ENCODE assay signal across 23 mouse cellular contexts in genomic region chr11:104229391-104229790, GRCm38 (mm10). TPM values are rescaled to one million over a fixed set of nuclear protein-coding genes. Genes with fewer than 3 reads are reported as not detected.
A peak's percentile ranks its signal among the peaks of the same experiment; 100 is the strongest.
DNase-seq lines count a peak whose midpoint lies in the region; ATAC-seq and TF ChIP-seq lines count a peak whose summit lies in the region.
"Had no signal": no experiment of that assay in that cellular context is flagged by ENCODE, and none has a peak within 500 bp of the region (broad histone marks: within the 10 kb centered on the region; RNA-seq: fewer than 3 reads in every experiment).

No protein-coding gene starts in this region.

- H3K27ac ChIP-seq in hindbrain, postnatal 0 days, result no peak overlapping the region
- H3K27ac ChIP-seq in hindbrain, embryonic 16.5 days (ENCODE audit: low read depth, low read length), result no peak overlapping the region
- H3K27ac ChIP-seq in midbrain, postnatal 0 days (ENCODE audit: low read depth, low read length), result no peak overlapping the region
- H3K27ac ChIP-seq in midbrain, embryonic 15.5 days, result no peak overlapping the region
- H3K27ac ChIP-seq in thymus, adult 2 months (ENCODE audit: control insufficient read depth, insufficient read depth, low read length), result no peak overlapping the region
- H3K27ac ChIP-seq: embryonic facial prominence, embryonic 10.5 days; heart, embryonic 13.5 days had no signal

- TF ChIP-seq CTCF in hindbrain, postnatal 0 days (IDR thresholded peaks at IDR 0.05; ENCODE audit: low read depth), result no peak
- TF ChIP-seq CTCF in midbrain, postnatal 0 days (IDR thresholded peaks at IDR 0.05), result peak; percentile 23
- TF ChIP-seq CTCF in thymus, adult 2 months (IDR thresholded peaks at IDR 0.05; ENCODE audit: borderline replicate concordance, control insufficient read depth, extremely low read depth, insufficient read depth, low read length, poor library complexity), result no peak

- H3K4me1 ChIP-seq in hindbrain, postnatal 0 days (ENCODE audit: insufficient read depth, low read length), result no peaks in the 10 kb centered on the region
- peaks cover 5% of the 10 kb centered on the region for H3K4me1 ChIP-seq in hindbrain, embryonic 16.5 days (ENCODE audit: control insufficient read depth, insufficient read depth, low read depth, low read length)
- H3K4me1 ChIP-seq in midbrain, postnatal 0 days (ENCODE audit: insufficient read depth, low read length), result 0 out of 2 replicates have a peak, but pooled peaks cover 3% of the 10 kb centered on the region
- peaks cover 16% of the 10 kb centered on the region for H3K4me1 ChIP-seq in midbrain, embryonic 15.5 days
- H3K4me1 ChIP-seq in thymus, adult 2 months (replicated peaks; ENCODE audit: control insufficient read depth, insufficient read depth, low read length), result peaks cover 14% of the 10 kb centered on the region

- TF ChIP-seq POLR2A in thymus, adult 2 months (IDR thresholded peaks at IDR 0.05; ENCODE audit: control insufficient read depth, extremely low read depth, insufficient read depth, low read length, poor library complexity), result no peak

- 70% methylated on average over 4 of the region's 4 CpGs for WGBS in hindbrain, postnatal 0 days
- WGBS in hindbrain, embryonic 16.5 days, result 76% methylated on average over 4 of the region's 4 CpGs
- 72% methylated on average over 4 of the region's 4 CpGs for WGBS in midbrain, postnatal 0 days
- 77% methylated on average over 4 of the region's 4 CpGs for WGBS in midbrain, embryonic 15.5 days
- 57% methylated on average over 4 of the region's 4 CpGs for WGBS in thymus, adult 2 months

- H3K27me3 ChIP-seq in hindbrain, postnatal 0 days (ENCODE audit: insufficient read depth, low read length), result no peaks in the 10 kb centered on the region
- no peaks in the 10 kb centered on the region for H3K27me3 ChIP-seq in hindbrain, embryonic 16.5 days (replicated peaks; ENCODE audit: control insufficient read depth, insufficient read depth, low read length)
- no peaks in the 10 kb centered on the region for H3K27me3 ChIP-seq in midbrain, postnatal 0 days (ENCODE audit: insufficient read depth, low read length)
- H3K27me3 ChIP-seq in midbrain, embryonic 15.5 days (replicated peaks), result no peaks in the 10 kb centered on the region
- H3K27me3 ChIP-seq in thymus, adult 2 months (ENCODE audit: control insufficient read depth, insufficient read depth, low read length), result peaks cover 17% of the 10 kb centered on the region
- H3K27me3 ChIP-seq: Patski had no signal

- no peak for ATAC-seq in hindbrain, postnatal 0 days
- ATAC-seq in hindbrain, embryonic 16.5 days, result no peak
- no peak for ATAC-seq in midbrain, postnatal 0 days (ENCODE audit: low FRiP score)
- no peak for ATAC-seq in midbrain, embryonic 15.5 days (replicated peaks)
- ATAC-seq: activated CD4-positive, CD25-positive, alpha-beta regulatory T cell, adult 4 months; forebrain, embryonic 13.5 days; intestine, embryonic 16.5 days; Patski had no signal

- no peaks in the 10 kb centered on the region for H3K36me3 ChIP-seq in hindbrain, postnatal 0 days (ENCODE audit: insufficient read depth, low read length)
- no peaks in the 10 kb centered on the region for H3K36me3 ChIP-seq in hindbrain, embryonic 16.5 days (ENCODE audit: control insufficient read depth, insufficient read depth, low read length)
- H3K36me3 ChIP-seq in midbrain, postnatal 0 days (ENCODE audit: insufficient read depth, low read length), result no peaks in the 10 kb centered on the region
- H3K36me3 ChIP-seq in midbrain, embryonic 15.5 days (replicated peaks), result no peaks in the 10 kb centered on the region
- no peaks in the 10 kb centered on the region for H3K36me3 ChIP-seq in thymus, adult 2 months (ENCODE audit: control insufficient read depth, insufficient read depth, low read length)
- H3K36me3 ChIP-seq: embryonic facial prominence, embryonic 10.5 days; heart, embryonic 13.5 days; hindbrain, embryonic 13.5 days had no signal

- H3K9me3 ChIP-seq in hindbrain, postnatal 0 days (ENCODE audit: low read length), result no peaks in the 10 kb centered on the region
- no peaks in the 10 kb centered on the region for H3K9me3 ChIP-seq in hindbrain, embryonic 16.5 days (ENCODE audit: control insufficient read depth, low read length)
- no peaks in the 10 kb centered on the region for H3K9me3 ChIP-seq in midbrain, postnatal 0 days (ENCODE audit: low read length)
- no peaks in the 10 kb centered on the region for H3K9me3 ChIP-seq in midbrain, embryonic 15.5 days
- H3K9me3 ChIP-seq: embryonic facial prominence, embryonic 10.5 days; forebrain, embryonic 13.5 days; heart, embryonic 13.5 days; hindbrain, embryonic 13.5 days had no signal

- no peak overlapping the region for H3K4me2 ChIP-seq in hindbrain, postnatal 0 days (ENCODE audit: low read depth, low read length)
- no peak overlapping the region for H3K4me2 ChIP-seq in hindbrain, embryonic 16.5 days (ENCODE audit: low read length)
- H3K4me2 ChIP-seq in midbrain, postnatal 0 days (ENCODE audit: low read depth, low read length, poor library complexity, severe bottlenecking), result no peak overlapping the region
- H3K4me2 ChIP-seq in midbrain, embryonic 15.5 days, result no peak overlapping the region

- DNase-seq in cerebellum, adult 9-11 months, result peak; percentile 27
- DNase-seq in cerebellum, adult 11-12 months, result no peak
- DNase-seq in hindbrain, postnatal 0 days (ENCODE audit: low spot score), result peak; percentile 17
- DNase-seq in midbrain, postnatal 0 days (ENCODE audit: low spot score), result no peak
- no peak for DNase-seq in thymus, adult 2 months
- DNase-seq: adrenal gland, postnatal 14 days; cerebellum, postnatal 36 days; gastrocnemius, postnatal 10 days had no signal

- no peak overlapping the region for H3K9ac ChIP-seq in hindbrain, postnatal 0 days (replicated peaks; ENCODE audit: low read length)
- H3K9ac ChIP-seq in hindbrain, embryonic 16.5 days (ENCODE audit: low read depth, low read length), result no peak overlapping the region
- no peak overlapping the region for H3K9ac ChIP-seq in midbrain, postnatal 0 days (replicated peaks; ENCODE audit: low read length, poor library complexity, severe bottlenecking)
- no peak overlapping the region for H3K9ac ChIP-seq in midbrain, embryonic 15.5 days
- H3K9ac ChIP-seq: heart, embryonic 13.5 days had no signal

- no peak overlapping the region for H3K4me3 ChIP-seq in hindbrain, postnatal 0 days (ENCODE audit: low read length)
- H3K4me3 ChIP-seq in hindbrain, embryonic 16.5 days (ENCODE audit: low read length), result no peak overlapping the region
- no peak overlapping the region for H3K4me3 ChIP-seq in midbrain, postnatal 0 days (ENCODE audit: low read depth, low read length)
- no peak overlapping the region for H3K4me3 ChIP-seq in midbrain, embryonic 15.5 days
- H3K4me3 ChIP-seq in thymus, adult 2 months (ENCODE audit: control insufficient read depth, insufficient read depth, low read length), result no peak overlapping the region
- H3K4me3 ChIP-seq: forebrain, embryonic 13.5 days; heart, embryonic 13.5 days had no signal

RNA-seq across cellular contexts. Expression of gene Mapt, which starts 1.8 kb away (rescaled TPM):
- 473 and 516 TPM in 2 replicates for total RNA-seq in hindbrain, postnatal 0 days (2014; rRNA removed)
- polyA plus RNA-seq in hindbrain, postnatal 0 days (2015; fragmentation: Nextera tagmentation; extraction: Ambion mirVana), result 966 and 1,028 TPM in 2 replicates
- polyA plus RNA-seq in hindbrain, embryonic 16.5 days (2015; fragmentation: Nextera tagmentation; extraction: Ambion mirVana), result 1,116 and 1,219 TPM in 2 replicates
- 673 and 700 TPM in 2 replicates for total RNA-seq in midbrain, postnatal 0 days (2014; rRNA removed)
- 1,369 and 1,377 TPM in 2 replicates for polyA plus RNA-seq in midbrain, postnatal 0 days (2015; fragmentation: Nextera tagmentation; extraction: Ambion mirVana)
- polyA plus RNA-seq in midbrain, embryonic 15.5 days (2015; fragmentation: Nextera tagmentation; extraction: Ambion mirVana), result 1,028 and 1,112 TPM in 2 replicates
- polyA plus RNA-seq in thymus, adult 2 months (2012; rRNA removed), result 0.62 and 1.4 TPM in 2 replicates
- total RNA-seq: hematopoietic stem cell, adult 5-6 weeks had no signal

RNA-seq across cellular contexts. Expression of gene Sppl2c, which starts 43.3 kb away (rescaled TPM):
- total RNA-seq in hindbrain, postnatal 0 days (2014; rRNA removed), result not detected in 2 replicates
- polyA plus RNA-seq in hindbrain, postnatal 0 days (2015; fragmentation: Nextera tagmentation; extraction: Ambion mirVana), result not detected in 2 replicates
- polyA plus RNA-seq in hindbrain, embryonic 16.5 days (2015; fragmentation: Nextera tagmentation; extraction: Ambion mirVana), result not detected in 2 replicates
- total RNA-seq in midbrain, postnatal 0 days (2014; rRNA removed), result not detected in 2 replicates
- not detected in 2 replicates for polyA plus RNA-seq in midbrain, postnatal 0 days (2015; fragmentation: Nextera tagmentation; extraction: Ambion mirVana)
- polyA plus RNA-seq in midbrain, embryonic 15.5 days (2015; fragmentation: Nextera tagmentation; extraction: Ambion mirVana), result not detected in 2 replicates
- polyA plus RNA-seq in thymus, adult 2 months (2012; rRNA removed), result 0.22 TPM in 1 of 2 replicates, not detected in the other
- total RNA-seq: adrenal gland, adult 18-20 months; adrenal gland, postnatal 14 days; gastrocnemius, postnatal 10 days; hematopoietic stem cell, adult 5-6 weeks had no signal
- polyA plus RNA-seq: activated CD4-positive, CD25-positive, alpha-beta regulatory T cell, adult 4 months; C2C12; cerebellum, adult 2 months; embryonic facial prominence, embryonic 10.5 days; embryonic facial prominence, embryonic 14.5 days; forebrain, embryonic 13.5 days; heart, embryonic 13.5 days; heart, postnatal 0 days; hindbrain, embryonic 13.5 days; intestine, embryonic 16.5 days; Patski had no signal

Comparison
In these comparisons a context has a peak if more than half of its experiments do, and no peak if none do; other contexts are left out.
1. DNase-seq: peak in cerebellum, adult 9-11 months (single experiment) and hindbrain, postnatal 0 days (single experiment); none in cerebellum, adult 11-12 months (single experiment), midbrain, postnatal 0 days (single experiment) and thymus, adult 2 months (single experiment).
2. RNA of gene Mapt, which starts 1.8 kb away (polyA plus RNA-seq): 1,369 to 1,377 TPM in midbrain, postnatal 0 days, 1,116 to 1,219 TPM in hindbrain, embryonic 16.5 days, 1,028 to 1,112 TPM in midbrain, embryonic 15.5 days and 966 to 1,028 TPM in hindbrain, postnatal 0 days; 0.62 to 1.4 TPM in thymus, adult 2 months; every median in the first group is over 100 times any median in the second.